Mouse (Mus musculus) adrenal gland, postnatal 4 days (tissue): ENCODE results near the gene Btbd35f14. TPM values are rescaled to one million over a fixed set of nuclear protein-coding genes. Genes with fewer than 3 reads are reported as not detected.
"Not testable (repeated sequence)": the region's sequence is repeated elsewhere in the genome, so short reads cannot be mapped to it uniquely, and the experiment has no call there.

Source experiments
- DNase-seq, 2 experiments: peaks; one replicate each; pipeline ENCODE4 v3.0.0; 2021 to 2022; ENCODE audit warnings: low spot score in 2 of 2, mixed read lengths in 2 of 2
- long read RNA-seq, 2 experiments: library from polyadenylated mRNA; stranded (forward); transcript quantifications; one replicate each; pipeline ENCODE4 v2.0.0; 2021
- total RNA-seq, 2 experiments: library from RNA; stranded (reverse); gene quantifications; 2 replicates each; pipeline ENCODE4 v1.2.3; 2021

Btbd35f14 gene
- not detected for total RNA-seq
- long read RNA-seq, experiment 1: 0 reads
- long read RNA-seq, experiment 2: 0 reads

DNA sequence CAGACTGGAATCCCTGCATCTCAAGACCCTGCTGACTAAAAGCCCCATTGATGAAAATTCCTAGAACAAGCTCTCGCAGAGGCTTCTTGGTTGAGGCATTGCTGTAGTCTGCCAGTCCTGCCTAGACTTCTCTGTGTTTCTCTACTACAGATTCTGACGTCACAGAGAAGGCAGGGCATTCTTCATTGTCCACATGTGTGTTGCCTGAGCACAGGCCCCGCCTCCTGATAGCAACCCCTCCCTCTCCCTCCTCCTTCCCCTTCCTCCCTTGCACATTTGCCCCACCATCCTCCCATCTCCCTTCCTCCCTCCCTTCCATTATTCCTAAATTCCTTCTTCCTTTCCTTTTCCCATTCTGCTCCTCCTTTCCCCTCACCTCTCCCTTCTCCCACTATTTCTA is at the start of gene Btbd35f14:
Btbd35f14 (minus strand) TSS at position 101 of the 400 bp plus-strand sequence.
- DNase-seq: not testable (repeated sequence)

DNA sequence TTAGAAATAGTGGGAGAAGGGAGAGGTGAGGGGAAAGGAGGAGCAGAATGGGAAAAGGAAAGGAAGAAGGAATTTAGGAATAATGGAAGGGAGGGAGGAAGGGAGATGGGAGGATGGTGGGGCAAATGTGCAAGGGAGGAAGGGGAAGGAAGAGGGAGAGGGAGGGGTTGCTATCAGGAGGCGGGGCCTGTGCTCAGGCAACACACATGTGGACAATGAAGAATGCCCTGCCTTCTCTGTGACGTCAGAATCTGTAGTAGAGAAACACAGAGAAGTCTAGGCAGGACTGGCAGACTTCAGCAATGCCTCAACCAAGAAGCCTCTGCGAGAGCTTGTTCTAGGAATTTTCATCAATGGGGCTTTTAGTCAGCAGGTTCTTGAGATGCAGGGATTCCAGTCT is 45.3 kb downstream of the Btbd35f14 start, which contains the start of gene Btbd35f13:
Btbd35f13 (plus strand) TSS at position 301 of the 400 bp plus-strand sequence.
- DNase-seq: not testable (repeated sequence)

Other genes with a start within 250 kb of the Btbd35f14 start
- gene Btbd35f15, start 125.0 kb downstream of the Btbd35f14 start, total RNA-seq: not detected
- gene Btbd35f13, start 45.2 kb downstream of the Btbd35f14 start, total RNA-seq: not detected